Mouse (Mus musculus): ENCODE data around the gene Fbxo9.
A peak's percentile ranks its signal among the peaks of the same experiment; 100 is the strongest.
"Not testable (repeated sequence)": the region's sequence is repeated elsewhere in the genome, so short reads cannot be mapped to it uniquely, and the experiment has no call there.

Gene Fbxo9

DNA sequence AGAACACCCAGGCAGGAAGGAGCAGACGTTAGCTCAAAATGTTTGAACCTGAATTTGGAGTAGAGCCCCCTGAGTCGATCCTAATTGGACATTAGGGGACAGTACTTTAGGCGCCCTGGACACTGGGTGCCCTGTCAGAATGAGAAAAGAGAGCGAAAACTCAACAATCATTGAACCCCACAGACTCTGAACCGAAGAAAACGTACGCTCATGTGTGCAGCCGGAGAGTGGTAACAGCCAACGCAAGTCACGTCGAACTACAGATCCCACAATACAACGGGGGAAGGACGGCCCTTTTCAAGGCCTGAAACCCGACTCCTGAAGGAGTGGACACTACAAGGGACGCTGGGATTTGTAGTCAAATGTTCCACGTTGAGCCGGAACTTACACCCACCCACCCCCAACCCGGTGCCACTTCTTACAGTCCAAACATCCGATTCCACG, at the start of gene Fbxo9, which contains the start of gene Ick:
Gene Fbxo9 (minus strand): TSS at position 270 of the 444 bp plus-strand sequence.
Gene Ick (plus strand): TSS at position 397 of the 444 bp plus-strand sequence.
- DNase-seq (ENCODE audit: low spot score), result peak; percentile 78

DNA sequence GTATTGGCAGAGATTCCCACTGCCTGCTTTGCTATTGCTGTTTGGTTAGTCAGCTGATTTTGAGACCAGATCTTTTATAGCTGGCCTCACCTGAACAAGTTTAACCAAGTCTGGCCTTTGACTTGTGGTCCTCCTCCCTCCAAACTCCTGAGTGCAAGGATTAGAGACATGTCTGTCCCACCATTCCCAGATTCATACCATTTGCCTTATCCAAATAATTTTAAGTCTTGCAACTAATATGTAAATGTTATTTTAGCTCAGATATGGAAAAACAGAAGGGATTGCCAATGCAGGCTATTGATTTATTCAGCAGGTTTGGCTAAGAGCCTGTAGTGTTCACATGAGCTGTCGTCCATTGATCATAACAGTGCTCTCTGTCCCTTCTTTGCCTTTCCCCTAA, 48.4 kb upstream of the Fbxo9 start:
- DNase-seq (ENCODE audit: low spot score), result no peak

GRCm38 (mm10) chr9:78154211-78154977, 45.5 kb upstream of the Fbxo9 start:
- DNase-seq (ENCODE audit: low spot score), result no peak

DNA sequence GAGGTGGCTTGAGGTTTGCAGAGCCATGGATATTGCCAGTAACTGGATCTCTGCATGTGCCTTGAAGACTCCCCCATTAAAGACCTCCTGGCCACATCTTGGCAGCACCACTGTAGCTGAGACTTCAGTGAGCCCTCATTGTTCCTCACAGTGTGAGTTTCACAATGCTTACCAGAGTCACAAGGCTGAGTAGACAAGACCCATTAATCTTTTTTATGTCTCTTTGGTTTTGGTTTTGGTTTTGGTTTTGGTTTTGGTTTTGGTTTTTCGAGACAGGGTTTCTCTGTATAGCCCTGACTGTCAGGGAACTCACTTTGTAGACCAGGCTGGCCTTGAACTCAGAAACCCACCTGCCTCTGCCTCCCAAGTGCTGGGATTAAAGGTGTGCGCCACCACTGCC, 40.9 kb upstream of the Fbxo9 start:
- not testable (repeated sequence) for DNase-seq (ENCODE audit: low spot score)

DNA sequence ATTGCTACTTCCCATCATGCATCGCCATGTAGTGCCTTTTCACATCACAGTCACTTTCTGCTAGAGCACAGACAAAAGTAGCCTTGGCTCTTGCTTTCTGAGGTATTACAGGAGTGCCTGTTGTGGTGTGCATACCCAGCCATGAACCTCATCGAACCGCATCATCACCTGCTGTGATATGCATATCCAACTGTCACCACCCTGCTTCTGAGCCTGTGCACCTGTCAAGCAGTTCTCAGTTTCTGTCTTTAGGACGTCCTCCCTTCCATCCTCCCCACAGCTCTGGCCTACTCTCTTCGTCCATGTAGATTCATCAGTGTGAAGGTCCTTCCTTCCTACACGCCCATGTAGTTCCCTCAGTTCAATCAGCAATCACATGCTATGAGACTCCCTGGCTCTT, 39.3 kb upstream of the Fbxo9 start:
- no peak for DNase-seq (ENCODE audit: low spot score)

GRCm38 (mm10) chr9:78146627-78147026, 37.8 kb upstream of the Fbxo9 start:
- no peak for DNase-seq (ENCODE audit: low spot score)

DNA sequence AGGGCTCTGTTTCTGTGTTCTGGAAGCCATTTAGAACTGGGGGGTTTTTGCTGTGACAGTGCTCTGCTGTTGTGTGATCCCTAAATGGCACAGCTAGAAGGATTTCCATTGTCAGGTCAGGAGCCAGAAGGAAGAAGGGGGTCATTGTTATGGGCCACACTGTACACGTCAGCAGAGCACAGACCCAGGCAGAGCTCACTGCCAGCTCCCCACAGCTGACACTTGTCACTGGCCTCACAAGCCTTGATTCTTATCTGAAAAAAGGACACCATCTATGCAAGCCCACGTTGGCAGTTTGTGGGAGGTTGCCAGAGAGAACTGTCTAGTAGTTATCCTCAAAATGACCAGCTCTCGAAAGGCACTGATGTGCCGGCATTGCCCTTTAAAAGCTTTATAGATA, 37.2 kb upstream of the Fbxo9 start:
- no peak for DNase-seq (ENCODE audit: low spot score)

GRCm38 (mm10) chr9:78139463-78139862, 30.6 kb upstream of the Fbxo9 start:
- DNase-seq (ENCODE audit: low spot score), result no peak

- no peak for DNase-seq (ENCODE audit: low spot score)
These were observed 29.3 kb upstream of the Fbxo9 start for GRCm38 (mm10) chr9:78138044-78138676.

- DNase-seq (ENCODE audit: low spot score), result no peak
These were observed 26.8 kb upstream of the Fbxo9 start for GRCm38 (mm10) chr9:78135658-78136057.

- DNase-seq (ENCODE audit: low spot score), result no peak
These were observed 17.8 kb upstream of the Fbxo9 start for GRCm38 (mm10) chr9:78126643-78127042.

DNA sequence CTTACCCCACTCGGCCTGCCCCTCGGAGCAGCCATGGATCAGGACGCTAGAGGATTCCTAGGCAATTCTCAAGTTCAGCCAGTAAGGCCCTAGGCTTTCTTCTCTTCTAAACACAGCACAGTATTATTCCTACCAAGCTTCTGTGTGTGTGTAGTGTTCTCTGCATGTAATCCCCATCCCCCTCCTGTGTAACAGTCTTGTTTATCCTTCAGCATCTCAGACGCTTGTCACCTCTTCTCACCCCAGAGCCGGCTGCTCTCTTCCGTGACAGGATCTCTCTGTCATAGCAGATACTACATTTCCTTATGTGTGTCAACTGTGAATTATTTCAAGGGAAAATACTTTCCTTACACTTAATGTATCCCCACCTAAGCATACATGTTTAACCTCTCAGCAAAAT, 17.1 kb upstream of the Fbxo9 start:
- no peak for DNase-seq (ENCODE audit: low spot score)

GRCm38 (mm10) chr9:78124297-78124696, 15.4 kb upstream of the Fbxo9 start:
- DNase-seq (ENCODE audit: low spot score), result no peak

DNA sequence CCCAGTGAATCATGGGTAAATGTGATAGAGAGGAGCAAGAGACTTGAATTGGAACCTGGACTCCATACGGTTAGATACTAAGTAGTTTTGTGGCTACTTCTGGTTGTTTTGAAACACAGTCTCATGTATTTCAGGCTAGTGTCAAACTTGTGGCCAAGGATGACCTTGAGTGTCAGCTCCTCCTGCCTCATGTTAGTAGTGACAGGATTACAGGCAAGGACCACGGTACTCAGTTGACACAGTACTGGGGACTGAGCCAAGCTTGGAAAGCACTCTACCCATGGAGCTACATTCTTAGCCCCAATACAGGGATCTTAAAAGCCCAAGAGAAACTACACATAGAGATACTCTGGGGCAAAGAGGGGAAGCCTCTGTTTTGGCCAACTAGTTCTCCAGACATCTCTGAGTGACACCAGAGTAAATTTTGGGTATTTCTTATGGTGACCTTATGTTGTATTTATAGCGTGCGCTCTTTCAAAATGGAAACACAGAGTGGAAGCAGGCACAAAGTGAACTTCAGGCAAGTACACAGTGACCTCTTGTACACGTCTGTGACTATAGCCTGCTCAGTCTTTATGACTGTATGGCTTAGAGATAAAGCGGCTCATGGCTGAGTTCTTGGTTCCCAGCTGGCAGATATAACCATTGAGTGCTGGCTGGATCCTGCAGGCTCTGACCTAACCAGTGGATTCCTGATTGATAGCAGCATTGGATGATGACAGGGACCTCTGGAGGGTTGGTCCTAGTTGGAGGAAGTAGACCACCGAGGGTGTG, 14.3 kb upstream of the Fbxo9 start:
- DNase-seq (ENCODE audit: low spot score), result no peak

DNA sequence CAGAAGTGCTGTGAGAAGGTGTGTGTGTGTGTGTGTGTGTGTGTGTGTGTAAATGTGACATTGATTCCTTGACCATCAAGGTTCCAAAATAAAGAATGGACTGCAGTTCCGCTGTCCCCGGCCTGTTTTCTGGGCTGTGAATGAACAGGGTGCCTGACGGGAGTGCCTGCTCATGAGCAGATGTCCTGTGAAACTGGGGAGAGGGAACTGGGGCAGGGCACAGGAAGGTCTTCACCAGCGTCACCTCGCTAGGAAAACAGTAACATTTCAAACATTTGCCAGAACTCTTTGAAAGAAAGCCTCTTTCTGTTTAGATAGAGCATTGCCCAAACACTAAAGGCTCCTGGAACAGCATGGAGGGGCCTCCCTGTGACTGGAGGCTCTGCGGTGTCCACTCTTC, 13.1 kb upstream of the Fbxo9 start:
- no peak for DNase-seq (ENCODE audit: low spot score)

DNA sequence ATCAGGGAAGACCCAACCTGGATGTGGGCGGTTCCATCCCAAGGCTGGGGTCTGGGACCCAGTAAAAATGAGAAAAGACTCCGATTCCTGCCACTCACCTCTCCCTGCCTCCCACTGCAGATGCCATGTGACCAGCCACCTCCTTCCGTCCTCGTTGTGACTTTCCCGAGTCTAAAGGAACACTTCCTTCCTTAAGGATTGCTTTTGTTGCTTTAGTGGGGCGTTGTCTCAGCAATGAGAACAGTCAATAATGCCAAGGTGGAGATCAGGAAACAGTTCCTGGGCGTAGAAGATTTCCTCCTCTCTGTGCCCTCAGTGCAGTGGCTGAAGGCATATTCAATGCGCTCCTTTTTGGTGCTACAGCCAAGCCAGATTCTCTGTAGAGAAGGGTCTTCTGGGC, 12.5 kb upstream of the Fbxo9 start:
- DNase-seq (ENCODE audit: low spot score), result no peak

DNA sequence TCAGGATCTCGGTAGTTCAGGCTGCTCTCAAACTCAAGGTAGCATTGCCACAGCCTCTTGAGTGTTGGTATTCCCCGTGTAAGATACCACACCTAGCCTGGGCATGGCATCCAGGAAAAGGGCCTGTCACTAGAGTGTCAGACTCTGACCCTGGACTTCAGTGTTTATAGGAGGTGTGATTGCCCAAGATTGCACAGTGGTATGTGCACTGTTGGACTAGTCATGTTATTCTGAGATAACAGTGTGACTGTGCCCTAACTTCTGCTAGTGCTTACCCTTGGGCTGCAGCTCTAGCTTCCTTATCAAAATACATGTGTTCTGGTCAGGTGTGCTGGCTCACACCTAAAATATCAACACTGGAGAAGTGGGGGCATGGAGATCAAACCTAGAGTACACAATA, 8.8 kb upstream of the Fbxo9 start:
- no peak for DNase-seq (ENCODE audit: low spot score)

DNA sequence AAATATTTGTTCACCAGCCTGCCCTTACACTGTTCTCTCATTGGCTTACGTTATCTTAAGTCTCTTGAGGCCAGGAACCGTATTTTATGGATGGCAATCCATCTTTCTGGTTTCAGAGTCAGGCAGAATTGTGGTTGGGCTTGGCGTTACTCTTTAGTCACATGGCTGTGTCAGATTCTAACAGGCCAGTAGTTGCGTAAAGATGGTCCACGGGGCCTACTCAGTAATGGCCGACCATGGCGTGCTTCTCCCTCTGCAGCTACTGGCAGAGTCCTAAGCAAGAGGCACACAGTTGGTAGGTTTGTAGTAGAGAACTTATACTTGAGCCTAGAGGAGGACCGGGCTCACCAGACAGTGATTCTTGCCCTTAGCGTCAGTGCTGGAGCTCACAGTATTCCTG, 6.9 kb upstream of the Fbxo9 start:
- DNase-seq (ENCODE audit: low spot score), result no peak

- no peak for DNase-seq (ENCODE audit: low spot score)
These were observed 4.6 kb upstream of the Fbxo9 start for GRCm38 (mm10) chr9:78113538-78113885.

GRCm38 (mm10) chr9:78112770-78113537, 4.1 kb upstream of the Fbxo9 start:
- DNase-seq (ENCODE audit: low spot score), result peak; percentile 93

GRCm38 (mm10) chr9:78111456-78111855, 2.6 kb upstream of the Fbxo9 start:
- no peak for DNase-seq (ENCODE audit: low spot score)

DNA sequence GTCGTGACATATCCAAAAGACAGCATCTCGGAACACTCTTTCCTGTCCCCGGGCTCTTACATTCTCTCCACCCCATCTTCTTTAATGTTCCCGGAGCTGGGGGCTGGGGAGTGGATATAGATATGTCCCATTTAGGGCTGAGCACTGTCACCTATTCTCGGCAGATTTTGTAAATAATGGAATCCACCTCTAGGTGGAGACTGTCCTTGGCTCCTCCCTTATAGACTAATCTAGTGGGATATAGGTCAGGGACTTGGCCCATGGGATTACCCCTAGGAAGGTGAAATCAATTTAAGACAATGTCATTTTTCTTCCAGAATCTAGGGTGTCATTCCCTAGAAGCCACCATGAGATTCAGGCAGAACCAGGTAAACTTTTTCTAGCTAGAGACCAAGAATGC, 791 bp upstream of the Fbxo9 start:
- no peak for DNase-seq (ENCODE audit: low spot score)
